Mouse (Mus musculus) embryonic fibroblast, embryonic 13.5 days (primary cell): ENCODE results near the gene Vsig10l.
A peak's percentile ranks its signal among the peaks of the same experiment; 100 is the strongest.

Experiments used
- CTCF ChIP-seq: IDR thresholded peaks from 2 replicates; pipeline ENCODE4 v1.5.1; 2011; ENCODE audit warnings: mild to moderate bottlenecking, control low read depth, low read length, moderate library complexity, borderline replicate concordance; ENCODE audit not compliant: insufficient read depth
- POLR2A ChIP-seq: IDR thresholded peaks from 2 replicates; pipeline ENCODE4 v1.6.1; 2011; ENCODE audit warnings: low read depth, mild to moderate bottlenecking, control low read depth, low read length, moderate library complexity

DNA sequence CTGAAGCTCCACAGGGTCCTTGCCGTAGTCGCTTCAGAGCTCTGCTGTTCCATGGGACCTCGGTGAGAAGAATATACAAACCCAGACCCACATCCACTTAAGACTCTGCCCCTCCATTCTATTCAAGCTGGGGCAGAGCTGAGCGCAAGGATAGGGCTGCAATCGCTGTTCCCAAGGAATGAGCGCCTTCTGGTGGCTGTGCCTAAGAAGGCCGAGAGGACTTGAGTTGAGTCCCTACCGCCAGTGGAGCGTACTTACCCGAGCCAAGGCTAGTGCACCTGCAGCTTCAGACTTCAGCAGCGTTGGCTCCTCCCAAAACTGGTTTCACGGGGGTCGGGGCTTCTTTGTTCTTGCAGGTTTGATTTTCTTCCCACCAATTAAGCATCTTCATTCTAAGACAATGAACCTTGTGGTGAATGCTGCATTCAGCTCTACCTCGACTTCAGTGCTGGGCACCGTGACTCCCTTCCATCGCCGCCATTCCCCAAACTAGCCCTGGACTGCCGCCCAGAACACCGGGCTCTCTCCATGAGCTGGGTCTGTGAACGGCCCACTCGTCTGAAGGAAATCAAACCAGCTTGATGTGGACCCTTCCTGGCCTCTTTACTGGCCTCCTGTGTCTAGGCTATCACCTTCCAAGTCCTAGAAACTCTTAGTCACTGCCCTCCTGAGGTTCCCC, 32.5 kb downstream of the Vsig10l start:
- peak; percentile 80 for TF ChIP-seq CTCF
- no peak for TF ChIP-seq POLR2A
